Mouse (Mus musculus) CH12.LX (cell line): ENCODE data around the gene Pbx2.

Source experiments
- BHLHE40 ChIP-seq: IDR thresholded peaks from 2 replicates; pipeline ENCODE4 v1.6.1; 2011; ENCODE audit warnings: mild to moderate bottlenecking, low read depth, low read length, improper control_type of control experiment
- CTCF ChIP-seq, 2 experiments: IDR thresholded peaks in 1 of 2; conservative IDR thresholded peaks in 1 of 2; 2 replicates each; pipeline ENCODE4 v1.5.1; 2011 to 2012; ENCODE audit warnings: low read depth in 2 of 2, low read length in 2 of 2, improper control_type of control experiment in 1 of 2, inconsistent platforms in 1 of 2, mild to moderate bottlenecking in 1 of 2, moderate library complexity in 1 of 2
- GABPA ChIP-seq: IDR thresholded peaks from 2 replicates; pipeline ENCODE4 v1.6.1; 2012; ENCODE audit warnings: low read depth, low read length, improper control_type of control experiment, inconsistent platforms; ENCODE audit not compliant: insufficient replicate concordance
- JUND ChIP-seq: conservative IDR thresholded peaks from 2 replicates; pipeline ENCODE4 v1.6.1; 2011; ENCODE audit warnings: low read depth, low read length, improper control_type of control experiment
- KAT2A ChIP-seq: IDR thresholded peaks from 2 replicates; pipeline ENCODE4 v1.6.1; 2012; ENCODE audit warnings: low read length, improper control_type of control experiment, inconsistent platforms; ENCODE audit not compliant: insufficient replicate concordance
- MAFK ChIP-seq: IDR thresholded peaks from 2 replicates; pipeline ENCODE4 v1.6.1; 2011; ENCODE audit warnings: low read length, improper control_type of control experiment; ENCODE audit not compliant: insufficient replicate concordance
- POLR2A ChIP-seq: IDR thresholded peaks from 2 replicates; pipeline ENCODE4 v1.6.1; 2011; ENCODE audit warnings: low read depth, mild to moderate bottlenecking, improper control_type of control experiment, low read length
- RCOR1 ChIP-seq: conservative IDR thresholded peaks from 2 replicates; pipeline ENCODE4 v1.6.1; 2012; ENCODE audit warnings: low read depth, mild to moderate bottlenecking, inconsistent platforms, low read length, improper control_type of control experiment
- TCF12 ChIP-seq: IDR thresholded peaks from 2 replicates; pipeline ENCODE4 v1.6.1; 2014; ENCODE audit warnings: low read depth, mild to moderate bottlenecking, inconsistent platforms, low read length, improper control_type of control experiment
- USF1 ChIP-seq: IDR thresholded peaks from 2 replicates; pipeline ENCODE4 v1.6.1; 2014; ENCODE audit warnings: low read depth, mild to moderate bottlenecking, inconsistent platforms, low read length, improper control_type of control experiment
- ZC3H11A ChIP-seq: IDR thresholded peaks from 2 replicates; pipeline ENCODE4 v1.6.1; 2012; ENCODE audit warnings: low read depth, mild to moderate bottlenecking, inconsistent platforms, low read length, improper control_type of control experiment

DNA sequence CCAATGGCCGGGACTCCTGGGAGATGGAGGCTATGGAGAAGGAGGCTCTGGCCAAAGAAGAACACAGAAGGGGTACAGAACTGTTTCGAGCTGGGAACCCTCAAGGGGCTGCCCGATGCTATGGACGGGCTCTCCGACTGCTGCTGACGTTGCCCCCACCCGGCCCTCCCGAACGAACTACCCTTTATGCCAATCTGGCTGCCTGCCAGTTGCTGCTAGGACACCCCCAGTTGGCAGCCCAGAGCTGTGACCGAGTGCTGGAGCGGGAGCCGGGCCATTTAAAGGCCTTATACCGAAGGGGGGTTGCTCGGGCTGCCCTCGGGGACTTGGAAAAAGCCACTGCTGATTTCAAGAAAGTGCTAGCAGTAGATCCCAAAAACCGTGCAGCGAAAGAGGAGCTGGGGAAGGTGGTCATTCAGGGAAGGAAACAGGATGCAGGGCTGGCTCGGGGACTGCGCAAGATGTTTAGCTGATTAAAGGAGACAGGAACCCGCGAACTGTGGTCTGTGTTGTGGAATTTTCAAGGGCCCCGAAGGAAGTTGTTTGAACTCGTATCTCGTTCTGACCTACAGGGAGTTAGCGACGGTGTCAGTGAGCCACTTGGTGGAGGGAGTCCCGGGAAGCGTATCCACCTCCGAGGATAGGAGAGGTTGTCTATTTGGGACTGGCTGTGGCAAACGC, 54.9 kb downstream of the Pbx2 start:
- TF ChIP-seq ZC3H11A (no peak), CTCF (conservative IDR thresholded peaks at IDR 0.05 in 1 of 2, IDR thresholded peaks at IDR 0.05 in 1 of 2; ENCODE audit: low read depth in 2 of 2, low read length in 2 of 2) (no peak), TCF12 (no peak), POLR2A (no peak), MAFK (no peak), JUND (no peak), RCOR1 (no peak), BHLHE40 (no peak), GABPA (no peak), KAT2A (no peak), USF1 (no peak)
